Comparison of ENCODE assay signal across 21 mouse cellular contexts in the genomic region with DNA sequence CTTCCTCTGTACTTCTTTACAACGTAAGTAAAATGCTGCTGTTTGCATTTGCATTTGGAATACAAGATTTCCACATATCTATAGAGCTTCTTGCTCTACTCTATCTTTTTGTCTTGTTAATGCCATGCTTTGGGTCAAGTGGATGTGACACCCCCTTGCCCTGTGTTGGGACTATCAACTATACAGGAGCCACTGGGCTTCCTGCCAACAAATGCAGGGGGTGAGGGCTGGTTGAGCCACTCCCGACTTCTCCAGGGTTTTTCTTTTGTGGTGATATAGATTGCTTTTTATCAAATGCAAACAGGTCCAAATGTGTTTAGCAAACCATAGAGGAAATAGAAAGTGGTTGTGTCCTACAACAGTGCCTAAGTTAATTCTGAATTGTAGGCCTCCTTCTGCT.
A peak's percentile ranks its signal among the peaks of the same experiment; 100 is the strongest.
DNase-seq lines count a peak whose midpoint lies in the region; ATAC-seq lines count a peak whose summit lies in the region.
"Had no signal": no experiment of that assay in that cellular context is flagged by ENCODE, and none has a peak within 500 bp of the region (broad histone marks: within the 10 kb centered on the region; RNA-seq: fewer than 3 reads in every experiment).

No protein-coding gene starts in this region.

- no peak for ATAC-seq in heart, embryonic 12.5 days (ENCODE audit: insufficient number of reproducible peaks, low FRiP score)
- ATAC-seq in erythroid progenitor cell, adult 5-6 weeks (replicated peaks; ENCODE audit: low FRiP score, poor library complexity, severe bottlenecking): no peak
- ATAC-seq: midbrain, embryonic 13.5 days had no signal

- WGBS in heart, embryonic 12.5 days: 28% methylated on average over 2 of the region's 2 CpGs

- no peak overlapping the region for H3K4me2 ChIP-seq in heart, embryonic 12.5 days
- H3K4me2 ChIP-seq: hindbrain, embryonic 12.5 days; liver, embryonic 11.5 days; midbrain, embryonic 13.5 days; neural tube, embryonic 12.5 days had no signal

- DNase-seq in heart, postnatal 36 days: no peak
- DNase-seq in urinary bladder, postnatal 14 days (ENCODE audit: low spot score): peak; percentile 3
- no peak for DNase-seq in urinary bladder, postnatal 10 days (ENCODE audit: low spot score)
- peak; percentile 9 for DNase-seq in heart, postnatal 4 days
- DNase-seq in kidney, postnatal 25 days: no peak
- DNase-seq: adrenal gland, postnatal 25 days; cerebellum, adult 11-12 months; gastrocnemius, postnatal 14 days; kidney, adult 18-20 months; kidney, postnatal 10 days; lung, adult 18-20 months; lung, postnatal 14 days; right cerebral cortex, adult 18-20 months; spleen, adult 18-20 months had no signal

- peak overlapping the region; percentile 11; the same call in 1 of the 2 replicates for H3K27ac ChIP-seq in heart, embryonic 12.5 days (ENCODE audit: poor library complexity, severe bottlenecking)
- H3K27ac ChIP-seq: hindbrain, embryonic 12.5 days; limb, embryonic 10.5 days; midbrain, embryonic 13.5 days; neural tube, embryonic 12.5 days had no signal

- no peaks in the 10 kb centered on the region for H3K27me3 ChIP-seq in heart, embryonic 12.5 days (replicated peaks)
- H3K27me3 ChIP-seq: hindbrain, embryonic 12.5 days; midbrain, embryonic 13.5 days; neural tube, embryonic 12.5 days had no signal

- no peaks in the 10 kb centered on the region for H3K9me3 ChIP-seq in heart, embryonic 12.5 days (replicated peaks)
- H3K9me3 ChIP-seq: hindbrain, embryonic 12.5 days; limb, embryonic 10.5 days; midbrain, embryonic 13.5 days; neural tube, embryonic 12.5 days had no signal

- H3K9ac ChIP-seq in heart, embryonic 12.5 days: no peak overlapping the region
- H3K9ac ChIP-seq: hindbrain, embryonic 12.5 days; midbrain, embryonic 13.5 days; neural tube, embryonic 12.5 days had no signal

- intact Hi-C loops in heart, postnatal 36 days (cut with DNase I): no loop called here

- no peak overlapping the region for H3K4me3 ChIP-seq in heart, embryonic 12.5 days
- H3K4me3 ChIP-seq: hindbrain, embryonic 12.5 days; limb, embryonic 10.5 days; midbrain, embryonic 13.5 days; neural tube, embryonic 12.5 days had no signal

- no peaks in the 10 kb centered on the region for H3K4me1 ChIP-seq in heart, embryonic 12.5 days (replicated peaks)
- H3K4me1 ChIP-seq: hindbrain, embryonic 12.5 days; limb, embryonic 10.5 days; midbrain, embryonic 13.5 days; neural tube, embryonic 12.5 days had no signal

- no peaks in the 10 kb centered on the region for H3K36me3 ChIP-seq in heart, embryonic 12.5 days
- H3K36me3 ChIP-seq: hindbrain, embryonic 12.5 days; limb, embryonic 10.5 days; midbrain, embryonic 13.5 days; neural tube, embryonic 12.5 days had no signal

Comparison
In these comparisons a context has a peak if more than half of its experiments do, and no peak if none do; other contexts are left out.
1. DNase-seq: peak in urinary bladder, postnatal 14 days (single experiment) and heart, postnatal 4 days (single experiment); none in heart, postnatal 36 days (0 of 2), urinary bladder, postnatal 10 days (single experiment) and kidney, postnatal 25 days (0 of 2).